Mouse (Mus musculus) ES-Bruce4 (cell line): ENCODE results near the gene Sephs1.

Experiments used
- CTCF ChIP-seq: IDR thresholded peaks from one replicate; pipeline ENCODE4 v1.8.1; 2011; ENCODE audit warnings: low read depth, low read length
- POLR2A ChIP-seq: IDR thresholded peaks from one replicate; pipeline ENCODE4 v1.8.1; 2011; ENCODE audit warnings: low read length; ENCODE audit not compliant: insufficient read depth

GRCm38 (mm10) chr2:4958039-4958438 lies 76.7 kb downstream of the Sephs1 start:
- TF ChIP-seq CTCF = no peak
- TF ChIP-seq POLR2A = no peak
